Mouse (Mus musculus) cerebellum, adult 2 months (tissue): Measurements from ENCODE around the gene Syce2. TPM values are rescaled to one million over a fixed set of nuclear protein-coding genes. Genes with fewer than 3 reads are reported as not detected.

Experiments used
- DNase-seq, 2 experiments: peaks; one replicate each; pipeline ENCODE4 v3.0.0; 2021
- H3K27ac ChIP-seq: fragments of 200-500 bp; 2 replicates; pipeline ENCODE4 v1.5.1; 2012; ENCODE audit warnings: low read length, control low read depth, inconsistent platforms; ENCODE audit not compliant: insufficient read depth
- H3K27me3 ChIP-seq: fragments of 200-500 bp; 2 replicates; pipeline ENCODE4 v1.6.1; 2012; ENCODE audit warnings: inconsistent platforms, mild to moderate bottlenecking, low read length, moderate library complexity; ENCODE audit not compliant: control insufficient read depth, insufficient read depth
- H3K4me1 ChIP-seq: fragments of 200-500 bp; 2 replicates; pipeline ENCODE4 v1.6.1; 2011; ENCODE audit warnings: low read length; ENCODE audit not compliant: control insufficient read depth, insufficient read depth
- H3K4me3 ChIP-seq: fragments of 200-500 bp; replicated peaks from 2 replicates; pipeline ENCODE3; 2011; ENCODE audit warnings: mild to moderate bottlenecking, low read depth, low read length, control low read depth; ENCODE audit not compliant: insufficient read depth
- CTCF ChIP-seq: fragments of 200-500 bp; IDR thresholded peaks from 2 replicates; pipeline ENCODE4 v1.5.1; 2011; ENCODE audit warnings: low read depth, mild to moderate bottlenecking, control low read depth, low read length, moderate library complexity, borderline replicate concordance; ENCODE audit not compliant: insufficient read depth
- POLR2A ChIP-seq: fragments of 200-500 bp; IDR thresholded peaks from 2 replicates; pipeline ENCODE4 v1.6.1; 2011; ENCODE audit warnings: low read length, control low read depth, borderline replicate concordance; ENCODE audit not compliant: insufficient read depth
- WGBS: fragments of 180-500 bp; shearing (Covaris S2); methylation state at CpG from one replicate; pipeline ENCODE4 v1.1.7; 2018; 5-methylcytosine and 5-hydroxymethylcytosine counted together
- polyA plus RNA-seq: library from polyadenylated mRNA; depleted of rRNA; stranded (reverse); fragments of >200 nt; gene quantifications from 2 replicates; pipeline ENCODE4 v1.2.3, GENCODE M21; 2012

The Syce2 gene
- polyA plus RNA-seq, 1 experiment: 7.5 TPM

DNA sequence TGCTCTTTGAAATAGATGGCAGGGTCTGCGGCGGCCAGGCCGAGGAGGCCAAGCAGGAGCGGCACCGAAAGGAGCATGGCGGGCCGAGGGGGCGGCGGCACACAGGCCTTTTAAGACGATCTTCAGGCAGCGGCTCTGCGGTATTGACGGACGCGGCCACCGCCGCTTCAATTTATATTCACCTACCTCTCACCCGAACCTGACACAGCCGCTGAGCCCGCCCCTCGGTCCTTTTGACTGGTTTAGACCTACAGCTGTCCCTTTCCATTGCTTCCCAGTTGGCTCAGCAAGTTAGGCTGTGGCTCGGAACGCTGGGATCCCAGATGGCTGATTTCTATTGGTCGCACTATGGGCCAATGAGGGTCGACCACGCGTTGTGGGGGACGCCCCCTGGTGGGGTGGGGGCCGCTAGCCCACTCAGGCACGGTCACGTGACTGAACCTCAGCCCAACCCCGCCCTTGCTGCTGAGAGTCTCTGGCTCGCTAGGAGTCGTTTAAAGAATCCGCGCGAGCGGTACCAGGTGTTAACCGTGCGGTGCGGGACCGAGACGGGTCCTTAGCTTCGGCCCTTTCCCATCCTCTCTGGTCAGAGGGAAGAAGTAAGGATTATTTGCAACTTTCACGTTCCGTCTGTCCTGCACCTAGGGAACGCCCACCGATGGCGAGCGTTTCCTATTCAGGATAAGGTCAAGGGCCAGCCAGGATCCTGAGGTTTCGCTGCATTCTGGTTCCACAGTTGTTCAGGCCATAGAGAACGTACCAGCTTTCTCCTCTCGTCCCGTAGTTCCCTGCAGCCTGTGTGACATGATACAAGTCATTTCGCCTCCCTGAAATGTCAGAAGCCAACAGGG, 25.0 kb upstream of the Syce2 start, which contains the start of gene Calr:
Calr (minus strand) TSS at position 213 of the 851 bp plus-strand sequence.
- Histone ChIP-seq H3K27me3 (no peaks in the 10 kb centered on the region), H3K4me1 (peaks cover 9% of the 10 kb centered on the region; the same call in 1 of the 2 replicates), H3K4me3 (peak within 1 kb of the TSS; percentile 82), H3K27ac (peak within 1 kb of the TSS; percentile 79)
- DNase-seq: peak; percentile 99 to 100
- under 1% methylated on average over 55 of the region's 55 CpGs for WGBS
- TF ChIP-seq CTCF (no peak), POLR2A (peak; percentile 99)

DNA sequence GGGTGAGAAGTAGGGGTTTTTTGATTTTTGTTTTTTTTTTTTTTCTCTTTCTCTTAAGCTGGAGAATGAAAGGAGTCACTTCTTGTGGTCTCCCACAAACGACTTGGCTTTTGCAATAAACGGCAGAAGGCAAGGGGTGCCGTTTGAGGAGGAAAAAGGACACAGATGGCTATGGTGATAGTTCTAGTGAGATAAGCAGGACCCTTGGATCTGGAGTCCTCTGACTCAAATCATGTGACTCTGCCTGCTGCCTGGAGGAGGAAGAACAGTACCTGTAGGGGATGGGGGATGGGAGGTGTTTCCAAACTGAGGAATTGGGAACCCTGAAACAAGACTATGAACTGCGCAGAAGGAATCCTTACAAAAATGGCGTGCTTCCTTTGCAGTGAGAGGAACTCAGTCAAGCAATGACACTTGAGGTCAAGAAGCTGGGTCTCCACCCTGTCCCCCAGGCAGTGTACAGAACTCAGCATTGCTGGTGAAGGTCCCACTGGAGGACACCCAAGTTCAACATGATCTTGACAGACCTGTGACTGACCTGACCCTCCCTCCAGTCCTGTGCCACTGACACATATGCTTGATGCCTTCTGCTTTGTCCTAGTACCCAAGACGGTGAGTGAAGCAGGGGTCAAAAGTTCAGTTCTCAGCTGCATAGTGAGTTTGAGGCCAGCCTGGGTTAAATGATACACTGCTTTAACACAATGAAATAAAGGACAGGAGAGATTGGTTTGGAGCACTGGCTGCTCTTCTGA, 24.1 kb upstream of the Syce2 start:
- TF ChIP-seq POLR2A: no peak
- no peak for TF ChIP-seq CTCF
- Histone ChIP-seq H3K4me3 (no peak overlapping the region), H3K27ac (peak overlapping the region; percentile 62; the same call in 1 of the 2 replicates), H3K27me3 (no peaks in the 10 kb centered on the region), H3K4me1 (peaks cover 9% of the 10 kb centered on the region; the same call in 1 of the 2 replicates)
- 43% methylated on average over 6 of the region's 6 CpGs for WGBS
- peak; percentile 36 to 39 for DNase-seq

DNA sequence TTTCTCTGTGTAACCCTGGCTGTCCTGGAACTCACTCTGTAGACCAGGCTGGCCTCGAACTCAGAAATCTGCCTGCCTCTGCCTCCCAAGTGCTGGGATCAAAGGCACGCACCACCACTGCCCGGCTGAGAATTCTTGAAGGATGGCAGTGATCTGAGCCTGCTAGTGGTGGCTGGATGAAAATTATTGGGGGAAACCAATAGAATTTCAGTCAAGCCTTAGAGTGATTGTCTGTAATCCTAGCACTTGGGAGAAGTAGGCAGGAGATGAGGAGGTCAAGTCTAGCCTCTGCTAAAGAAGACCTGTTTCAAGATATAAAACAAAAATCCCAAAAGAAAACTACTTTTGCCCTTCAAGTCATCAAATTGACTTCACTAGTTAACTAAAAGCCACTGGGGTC, 15.5 kb upstream of the Syce2 start:
- Histone ChIP-seq H3K27me3 (no peaks in the 10 kb centered on the region), H3K27ac (no peak overlapping the region), H3K4me1 (peaks cover 9% of the 10 kb centered on the region; the same call in 1 of the 2 replicates), H3K4me3 (no peak overlapping the region)
- no peak for DNase-seq
- no peak for TF ChIP-seq POLR2A
- no peak for TF ChIP-seq CTCF
- WGBS: 85% methylated on average over 3 of the region's 3 CpGs

DNA sequence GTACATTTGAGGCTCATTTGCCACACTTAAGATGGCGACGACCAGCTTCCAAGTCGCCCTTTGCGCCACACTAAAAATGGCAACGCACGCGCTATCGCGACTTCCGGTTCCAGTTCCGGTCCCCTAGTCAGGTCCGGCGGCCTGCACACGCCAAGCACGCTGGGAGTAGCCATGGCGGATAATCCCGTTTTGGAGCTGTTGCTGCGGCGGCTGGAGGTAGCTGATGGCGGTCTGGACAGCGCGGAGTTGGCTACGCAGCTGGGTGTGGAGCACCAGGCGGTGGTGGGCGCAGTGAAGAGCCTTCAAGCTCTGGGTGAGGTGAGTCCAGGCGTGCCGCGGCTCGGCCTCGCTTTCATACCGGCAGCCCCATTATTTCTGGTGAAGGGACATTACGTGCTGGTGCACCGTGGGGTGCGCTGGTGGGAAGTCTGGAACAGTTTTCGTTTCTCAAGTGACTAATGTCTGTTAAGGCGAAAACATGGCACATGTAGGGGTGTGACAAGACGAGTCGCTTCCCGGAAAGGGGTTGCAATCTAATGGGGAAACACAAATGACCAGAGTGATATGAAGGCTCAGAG, 15.0 kb upstream of the Syce2 start, which contains the start of gene Farsa:
Farsa (plus strand) TSS at position 126 of the 578 bp plus-strand sequence.
- DNase-seq: peak; percentile 93 to 95
- no peak for TF ChIP-seq CTCF
- TF ChIP-seq POLR2A: peak; percentile 95
- Histone ChIP-seq H3K27me3 (no peaks in the 10 kb centered on the region), H3K4me1 (peaks cover 9% of the 10 kb centered on the region; the same call in 1 of the 2 replicates), H3K4me3 (peak within 1 kb of the TSS; percentile 68), H3K27ac (peak within 1 kb of the TSS; percentile 30)
- under 1% methylated on average over 39 of the region's 39 CpGs for WGBS

DNA sequence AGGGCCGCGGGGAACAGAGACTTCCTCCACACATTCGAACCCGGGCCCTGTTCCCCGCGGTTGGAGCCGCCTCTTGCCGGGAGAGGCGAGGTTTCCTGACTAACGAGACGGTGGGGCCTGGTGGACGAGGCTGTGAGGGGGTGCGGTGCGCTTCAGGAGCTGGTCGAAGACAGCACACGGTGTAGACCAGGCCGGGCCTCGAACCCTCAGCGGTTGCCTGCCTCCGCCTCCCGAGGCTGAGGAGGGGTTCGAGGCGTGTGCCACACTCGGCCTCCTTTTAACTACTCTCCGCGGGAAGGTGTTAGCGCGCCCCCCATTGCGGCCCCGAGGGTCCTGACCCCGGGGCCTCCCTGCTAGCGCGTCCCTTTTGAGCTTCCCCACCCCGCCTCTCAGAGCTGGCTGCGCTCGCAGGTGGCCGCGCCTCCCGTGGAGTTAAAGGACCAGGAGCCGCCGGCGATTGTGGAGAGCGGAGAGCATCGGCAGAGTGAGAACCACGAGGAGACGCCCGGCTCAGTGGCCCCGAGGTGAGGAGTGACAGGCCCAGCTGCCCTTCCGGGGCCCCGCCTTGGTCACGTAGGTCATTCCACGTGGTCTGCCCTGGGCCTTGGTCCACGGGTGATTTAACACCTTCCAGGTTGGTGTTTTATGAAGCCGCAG, 526 bp downstream of the Syce2 start:
- DNase-seq: peak in 1 of 2 experiments; percentile 29
- Histone ChIP-seq H3K4me1 (peaks cover 6% of the 10 kb centered on the region), H3K27me3 (no peaks in the 10 kb centered on the region), H3K4me3 (peak overlapping the region; percentile 56), H3K27ac (no peak overlapping the region)
- WGBS: 7% methylated on average over 54 of the region's 54 CpGs
- TF ChIP-seq POLR2A (no peak), CTCF (no peak)

DNA sequence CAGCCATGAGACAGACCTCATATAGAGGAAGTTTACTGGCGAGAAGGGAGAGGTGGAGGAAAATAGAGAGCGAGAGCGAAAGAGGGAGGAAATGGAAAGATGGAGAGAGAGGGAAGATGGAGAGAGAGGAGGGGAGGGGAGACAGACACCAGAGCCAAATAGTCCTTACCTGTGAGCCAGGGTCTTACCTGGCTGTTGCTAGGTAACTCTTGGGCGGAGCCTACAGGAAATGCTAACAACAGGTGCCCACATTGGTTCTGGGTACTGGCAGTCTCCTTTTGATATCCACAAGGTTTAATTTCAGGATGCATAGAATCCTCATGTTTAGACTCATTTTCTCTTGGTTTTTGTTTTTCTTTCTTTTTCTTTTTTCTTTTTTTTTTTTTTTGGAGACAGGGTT, 1.1 kb downstream of the Syce2 start:
- H3K27ac ChIP-seq: no peak overlapping the region
- no peak overlapping the region for H3K4me3 ChIP-seq
- WGBS: 94% methylated on average over 4 of the region's 4 CpGs
- DNase-seq: no peak
- H3K27me3 ChIP-seq: no peaks in the 10 kb centered on the region
- H3K4me1 ChIP-seq: peaks cover 9% of the 10 kb centered on the region
- TF ChIP-seq POLR2A: no peak
- TF ChIP-seq CTCF: no peak

DNA sequence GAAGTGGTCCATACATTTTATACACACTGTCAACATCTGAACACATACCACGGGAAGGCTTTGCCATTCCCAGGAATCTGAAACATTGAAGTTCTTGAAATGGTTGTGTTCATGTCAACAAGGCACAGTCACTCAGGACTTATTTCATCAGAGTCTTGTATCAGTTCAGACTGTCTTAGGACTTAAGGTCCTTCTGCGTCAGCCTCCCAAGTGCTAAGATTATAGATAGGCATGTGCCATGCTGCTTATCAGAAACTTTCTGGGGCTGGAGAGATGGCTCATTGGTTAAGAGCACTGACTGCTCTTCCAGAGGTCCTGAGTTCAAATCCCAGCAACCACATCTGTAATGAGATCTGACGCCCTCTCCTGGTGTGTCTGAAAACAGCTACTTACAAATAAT, 2.4 kb downstream of the Syce2 start:
- H3K4me3 ChIP-seq: no peak overlapping the region
- DNase-seq: no peak
- 97% methylated on average over 3 of the region's 3 CpGs for WGBS
- H3K27ac ChIP-seq: no peak overlapping the region
- no peak for TF ChIP-seq CTCF
- no peak for TF ChIP-seq POLR2A
- peaks cover 9% of the 10 kb centered on the region for H3K4me1 ChIP-seq
- no peaks in the 10 kb centered on the region for H3K27me3 ChIP-seq
